Mouse (Mus musculus) liver, embryonic 12.5 days (tissue): Measurements from ENCODE around the gene Sox12. TPM values are rescaled to one million over a fixed set of nuclear protein-coding genes. Genes with fewer than 3 reads are reported as not detected.
A peak's percentile ranks its signal among the peaks of the same experiment; 100 is the strongest.

Experiments
- ATAC-seq: fragments of 200-750 bp; cut with Nextera tagmentation; 2 replicates; pipeline ENCODE4 v1.8.0; 2017; ENCODE audit warnings: moderate number of reproducible peaks, mild to moderate bottlenecking, moderate library complexity
- H3K27ac ChIP-seq: fragments of 300-500 bp; sonication (generic); 2 replicates; pipeline ENCODE4 v1.5.1; 2016; ENCODE audit warnings: mild to moderate bottlenecking
- H3K27me3 ChIP-seq: fragments of 300-500 bp; sonication (generic); replicated peaks from 2 replicates; pipeline ENCODE4 v1.6.1; 2016; ENCODE audit warnings: mild to moderate bottlenecking, moderate library complexity
- H3K36me3 ChIP-seq: fragments of 300-500 bp; sonication (generic); 2 replicates; pipeline ENCODE4 v1.6.1; 2016; ENCODE audit warnings: mild to moderate bottlenecking, moderate library complexity
- H3K4me1 ChIP-seq: fragments of 300-500 bp; sonication (generic); 2 replicates; pipeline ENCODE4 v1.6.1; 2016
- H3K4me2 ChIP-seq: fragments of 300-500 bp; sonication (generic); 2 replicates; pipeline ENCODE4 v1.6.1; 2016; ENCODE audit warnings: mild to moderate bottlenecking, moderate library complexity
- H3K4me3 ChIP-seq: fragments of 300-500 bp; sonication (generic); 2 replicates; pipeline ENCODE4 v1.5.1; 2016; ENCODE audit warnings: mild to moderate bottlenecking, moderate library complexity
- H3K9ac ChIP-seq: fragments of 300-500 bp; sonication (generic); 2 replicates; pipeline ENCODE4 v1.6.1; 2016; ENCODE audit warnings: mild to moderate bottlenecking, moderate library complexity
- H3K9me3 ChIP-seq: fragments of 300-500 bp; sonication (generic); replicated peaks from 2 replicates; pipeline ENCODE4 v1.6.1; 2016; ENCODE audit warnings: mild to moderate bottlenecking, moderate library complexity
- WGBS: fragments of 180-500 bp; shearing (Covaris S2); methylation state at CpG from one replicate; pipeline ENCODE4 v1.1.7; 2016; ENCODE audit not compliant: insufficient replicate concordance; 5-methylcytosine and 5-hydroxymethylcytosine counted together
- polyA plus RNA-seq: library from polyadenylated mRNA; unstranded; fragments of >200 nt; fragmentation: Nextera tagmentation; extraction: Ambion mirVana; gene quantifications from 2 replicates; pipeline ENCODE4 v1.2.1, GENCODE M21; 2016

The Sox12 gene
- polyA plus RNA-seq, 1 experiment from 2014 or later, result 3.7 TPM

- H3K4me3 ChIP-seq, result peak overlapping the region; percentile 79
- H3K4me2 ChIP-seq, result peak overlapping the region; percentile 98
- no peaks in the 10 kb centered on the region for H3K27me3 ChIP-seq
- under 1% methylated on average over 38 of the region's 38 CpGs for WGBS
- peaks cover 57% of the 10 kb centered on the region for H3K4me1 ChIP-seq
- ATAC-seq, result peak; percentile 84
- no peaks in the 10 kb centered on the region for H3K36me3 ChIP-seq
- peak overlapping the region; percentile 96 for H3K27ac ChIP-seq
- H3K9ac ChIP-seq, result peak overlapping the region; percentile 89
- no peaks in the 10 kb centered on the region for H3K9me3 ChIP-seq
These were observed 828 bp upstream of the Sox12 start for GRCm38 (mm10) chr2:152398691-152399090.

GRCm38 (mm10) chr2:152397004-152397589, 766 bp downstream of the Sox12 start:
- 2% methylated on average over 75 of the region's 77 CpGs for WGBS

DNA sequence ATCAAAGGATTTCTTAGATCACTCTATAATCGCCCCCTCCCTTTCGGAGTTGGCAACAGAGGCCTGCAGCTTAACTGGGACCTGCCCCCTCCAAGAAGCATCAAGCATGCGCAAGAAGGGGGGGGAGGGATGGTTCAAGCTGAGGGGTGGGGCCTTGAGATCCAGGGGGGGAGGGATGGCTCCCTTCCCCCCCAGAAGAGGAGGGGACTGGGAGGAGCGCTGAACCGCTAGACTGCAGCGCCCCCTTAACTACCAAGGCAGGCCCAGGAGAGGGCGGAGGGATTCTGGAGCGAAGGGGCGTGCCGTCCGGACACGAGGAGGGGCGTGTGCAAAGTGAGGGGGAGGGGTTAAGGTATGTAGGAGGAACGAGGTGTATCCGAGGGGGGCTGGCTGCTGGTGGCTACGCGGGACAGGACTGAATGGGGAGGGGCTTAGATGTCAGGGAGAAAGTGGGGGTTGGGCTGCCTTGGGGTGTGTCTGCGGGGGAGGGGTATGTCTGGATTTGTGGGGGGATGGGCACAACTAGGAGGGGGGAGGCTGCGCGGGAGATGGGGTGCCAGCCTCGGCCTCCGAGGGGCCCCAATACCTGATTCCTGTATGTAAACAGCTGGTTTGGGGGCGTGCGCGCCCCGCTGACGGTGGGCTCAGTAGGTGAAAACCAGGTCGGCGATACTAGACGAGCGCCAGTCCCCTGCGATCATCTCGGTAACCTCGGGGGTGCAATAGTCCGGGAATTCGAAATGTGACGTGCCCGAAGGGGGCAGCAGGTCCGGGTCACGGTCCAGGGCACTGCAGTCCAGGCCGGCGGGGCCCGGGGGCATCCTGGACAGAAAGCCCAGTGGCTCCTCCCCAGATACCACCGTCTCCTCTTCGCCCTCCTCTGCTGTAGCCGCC, 1.5 kb downstream of the Sox12 start:
- peak overlapping the region; percentile 98 for H3K4me2 ChIP-seq
- H3K4me3 ChIP-seq, result peak overlapping the region; percentile 79
- H3K4me1 ChIP-seq, result peaks cover 59% of the 10 kb centered on the region
- peak; percentile 65 for ATAC-seq
- no peaks in the 10 kb centered on the region for H3K27me3 ChIP-seq
- H3K9ac ChIP-seq, result peak overlapping the region; percentile 89
- no peaks in the 10 kb centered on the region for H3K36me3 ChIP-seq
- WGBS, result under 1% methylated on average over 45 of the region's 46 CpGs
- no peaks in the 10 kb centered on the region for H3K9me3 ChIP-seq
- H3K27ac ChIP-seq, result peak overlapping the region; percentile 96

More at GRCm38 (mm10) chr2:152397004-152397589, 766 bp downstream of the Sox12 start:
- Histone ChIP-seq H3K4me1 (peaks cover 59% of the 10 kb centered on the region), H3K4me2 (peak overlapping the region; percentile 98), H3K9me3 (no peaks in the 10 kb centered on the region), H3K4me3 (peak overlapping the region; percentile 79), H3K27ac (peak overlapping the region; percentile 96), H3K36me3 (no peaks in the 10 kb centered on the region), H3K27me3 (no peaks in the 10 kb centered on the region), H3K9ac (peak overlapping the region; percentile 89)
- peak; percentile 6; the same call in 1 of the 2 replicates for ATAC-seq

GRCm38 (mm10) chr2:152395271-152395920, 2.5 kb downstream of the Sox12 start:
- Histone ChIP-seq H3K27me3 (no peaks in the 10 kb centered on the region), H3K4me2 (peak overlapping the region; percentile 98), H3K36me3 (no peaks in the 10 kb centered on the region), H3K9ac (peak overlapping the region; percentile 89), H3K4me1 (peaks cover 59% of the 10 kb centered on the region), H3K27ac (peak overlapping the region; percentile 96), H3K4me3 (peak overlapping the region; percentile 79), H3K9me3 (no peaks in the 10 kb centered on the region)
- 28% methylated on average over 13 of the region's 13 CpGs for WGBS
- no peak for ATAC-seq

- no peak overlapping the region for H3K9ac ChIP-seq
- H3K4me3 ChIP-seq, result no peak overlapping the region
- H3K9me3 ChIP-seq, result no peaks in the 10 kb centered on the region
- WGBS, result 59% methylated on average over 9 of the region's 9 CpGs
- H3K27me3 ChIP-seq, result no peaks in the 10 kb centered on the region
- no peak overlapping the region for H3K27ac ChIP-seq
- no peak overlapping the region for H3K4me2 ChIP-seq
- peaks cover 45% of the 10 kb centered on the region for H3K4me1 ChIP-seq
- no peaks in the 10 kb centered on the region for H3K36me3 ChIP-seq
- ATAC-seq, result no peak
These were observed 4.4 kb downstream of the Sox12 start for GRCm38 (mm10) chr2:152393225-152394017.

GRCm38 (mm10) chr2:152392786-152393185, 5.1 kb downstream of the Sox12 start:
- Histone ChIP-seq H3K9ac (no peak overlapping the region), H3K9me3 (no peaks in the 10 kb centered on the region), H3K36me3 (no peaks in the 10 kb centered on the region), H3K27ac (no peak overlapping the region), H3K4me2 (no peak overlapping the region), H3K4me3 (no peak overlapping the region), H3K27me3 (no peaks in the 10 kb centered on the region), H3K4me1 (peaks cover 42% of the 10 kb centered on the region)
- 23% methylated on average over 3 of the region's 3 CpGs for WGBS
- ATAC-seq, result no peak

GRCm38 (mm10) chr2:152384191-152384590, 13.7 kb downstream of the Sox12 start:
- WGBS, result 72% methylated on average over 4 of the region's 4 CpGs
- H3K27me3 ChIP-seq, result no peaks in the 10 kb centered on the region
- no peak overlapping the region for H3K27ac ChIP-seq
- H3K4me2 ChIP-seq, result no peak overlapping the region
- H3K9me3 ChIP-seq, result no peaks in the 10 kb centered on the region
- H3K4me3 ChIP-seq, result no peak overlapping the region
- no peaks in the 10 kb centered on the region for H3K36me3 ChIP-seq
- H3K9ac ChIP-seq, result no peak overlapping the region
- no peak for ATAC-seq
- H3K4me1 ChIP-seq, result no peaks in the 10 kb centered on the region

- H3K9ac ChIP-seq, result no peak within 1 kb of the TSS
- H3K27ac ChIP-seq, result no peak within 1 kb of the TSS
- H3K4me1 ChIP-seq, result 0 out of 2 replicates have a peak, but pooled peaks cover 8% of the 10 kb centered on the region
- H3K9me3 ChIP-seq, result no peaks in the 10 kb centered on the region
- no peak within 1 kb of the TSS for H3K4me3 ChIP-seq
- H3K4me2 ChIP-seq, result no peak within 1 kb of the TSS
- ATAC-seq, result 0 out of 2 replicates have a peak, but pooled peaks have one; percentile 21
- peaks cover 54% of the 10 kb centered on the region for H3K27me3 ChIP-seq
- WGBS, result 7% methylated on average over 16 of the region's 16 CpGs
- H3K36me3 ChIP-seq, result no peaks in the 10 kb centered on the region
These were observed 21.5 kb downstream of the Sox12 start, which contains the start of gene Nrsn2 for GRCm38 (mm10) chr2:152376345-152376741. Gene Nrsn2 (minus strand): TSS chr2:152376638.

- Histone ChIP-seq H3K4me3 (no peak overlapping the region), H3K9ac (no peak overlapping the region), H3K27me3 (peaks cover 59% of the 10 kb centered on the region), H3K27ac (no peak overlapping the region), H3K9me3 (no peaks in the 10 kb centered on the region), H3K4me1 (0 out of 2 replicates have a peak, but pooled peaks cover 8% of the 10 kb centered on the region), H3K4me2 (no peak overlapping the region), H3K36me3 (no peaks in the 10 kb centered on the region)
- no peak for ATAC-seq
- 12% methylated on average over 21 of the region's 21 CpGs for WGBS
These were observed 22.1 kb downstream of the Sox12 start for GRCm38 (mm10) chr2:152375652-152376344.

DNA sequence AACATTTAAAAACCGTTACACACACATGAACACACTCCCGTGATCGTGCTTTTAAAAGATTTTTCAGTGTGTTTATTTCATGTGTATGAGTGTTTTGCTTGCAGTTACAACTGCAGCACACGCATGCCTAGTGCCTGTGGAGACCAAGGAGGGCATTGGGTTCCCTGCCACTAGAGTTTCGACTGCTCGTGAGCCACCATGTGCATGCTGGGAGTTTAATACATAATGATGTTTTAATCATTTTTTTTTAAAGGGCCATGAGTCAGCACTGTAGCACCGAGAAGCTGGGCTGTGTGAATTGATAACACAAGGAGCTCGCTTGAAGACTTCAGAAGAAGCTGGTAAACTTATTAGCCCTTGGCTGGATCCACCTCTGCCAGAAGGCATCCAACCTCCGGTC, 24.3 kb downstream of the Sox12 start:
- peak; percentile 21; the same call in 1 of the 2 replicates for ATAC-seq
- Histone ChIP-seq H3K27me3 (peaks cover 74% of the 10 kb centered on the region), H3K4me3 (no peak overlapping the region), H3K36me3 (no peaks in the 10 kb centered on the region), H3K4me1 (0 out of 2 replicates have a peak, but pooled peaks cover 10% of the 10 kb centered on the region), H3K9me3 (no peaks in the 10 kb centered on the region), H3K27ac (no peak overlapping the region), H3K9ac (no peak overlapping the region), H3K4me2 (no peak overlapping the region)
- 61% methylated on average over 9 of the region's 9 CpGs for WGBS

DNA sequence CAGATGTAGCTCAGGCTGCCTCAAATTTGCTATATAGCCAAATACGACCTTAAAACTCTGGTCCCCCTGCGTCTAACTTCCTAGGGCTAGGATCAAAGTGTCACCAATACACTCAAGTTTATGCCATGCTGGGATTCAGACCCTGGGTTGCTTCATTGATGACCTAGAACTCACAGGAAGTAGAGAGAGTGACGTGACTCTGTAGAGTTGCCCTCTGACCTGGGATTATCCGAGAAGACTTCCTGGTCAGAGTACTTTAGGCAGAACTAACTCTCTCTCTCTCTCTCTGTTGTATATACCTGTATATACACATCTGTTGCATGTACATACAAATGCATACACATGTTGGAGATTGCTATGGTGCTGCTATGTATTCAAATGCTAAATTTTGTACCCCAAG, 25.2 kb downstream of the Sox12 start:
- Histone ChIP-seq H3K36me3 (no peaks in the 10 kb centered on the region), H3K27me3 (peaks cover 66% of the 10 kb centered on the region), H3K9ac (no peak overlapping the region), H3K4me1 (0 out of 2 replicates have a peak, but pooled peaks cover 11% of the 10 kb centered on the region), H3K4me2 (no peak overlapping the region), H3K9me3 (no peaks in the 10 kb centered on the region), H3K4me3 (no peak overlapping the region), H3K27ac (no peak overlapping the region)
- 44% methylated on average over 4 of the region's 4 CpGs for WGBS
- ATAC-seq, result no peak
